Mouse (Mus musculus) liver, embryonic 14.5 days (tissue): Measurements from ENCODE around the gene Tmem184b.

Experiments
- CTCF ChIP-seq: IDR thresholded peaks from 2 replicates; pipeline ENCODE4 v1.5.1; 2016; ENCODE audit warnings: antibody characterized with exemption, low read depth, control low read depth
- EP300 ChIP-seq: IDR thresholded peaks from 2 replicates; pipeline ENCODE4 v1.6.1; 2016; ENCODE audit warnings: antibody characterized with exemption, low read depth

DNA sequence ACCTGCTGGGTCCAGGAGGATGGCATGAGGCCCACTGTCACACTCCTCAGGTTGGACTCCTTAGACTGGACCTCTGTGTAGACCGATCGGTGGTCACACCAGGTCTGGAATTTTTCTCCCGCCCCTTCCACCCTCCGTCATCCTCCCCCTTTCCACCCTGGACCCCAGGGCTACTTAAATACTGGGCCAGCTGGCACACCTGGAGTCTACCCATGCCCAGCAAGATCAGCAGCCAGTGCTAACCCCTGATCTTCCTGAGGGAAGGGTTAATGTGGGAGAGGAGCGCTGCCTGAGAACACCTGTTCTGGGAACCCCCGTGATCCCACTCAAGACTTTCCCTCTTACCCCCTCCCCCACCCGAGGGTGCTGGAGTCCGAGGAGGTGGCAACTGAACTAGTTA, 54.7 kb downstream of the Tmem184b start:
- TF ChIP-seq EP300 (no peak), CTCF (no peak)
